Mouse (Mus musculus): ENCODE measurements around the gene Rnf115.

Rnf115 gene

GRCm38 (mm10) chr3:96832930-96833329, 105.5 kb downstream of the Rnf115 start:
- DNase-seq (ENCODE audit: low read depth, low spot score), result no peak

- no peak for DNase-seq (ENCODE audit: low read depth, low spot score)
Observed at GRCm38 (mm10) chr3:96834587-96835348, 107.3 kb downstream of the Rnf115 start.

GRCm38 (mm10) chr3:96836414-96836813, 109.0 kb downstream of the Rnf115 start:
- no peak for DNase-seq (ENCODE audit: low read depth, low spot score)

GRCm38 (mm10) chr3:96838996-96839645, 111.7 kb downstream of the Rnf115 start:
- no peak for DNase-seq (ENCODE audit: low read depth, low spot score)

All from telencephalon, adult 2 months (tissue).